Mouse (Mus musculus): ENCODE measurements around the gene Vav1.
"Not testable (repeated sequence)": the region's sequence is repeated elsewhere in the genome, so short reads cannot be mapped to it uniquely, and the experiment has no call there.

Gene Vav1

DNA sequence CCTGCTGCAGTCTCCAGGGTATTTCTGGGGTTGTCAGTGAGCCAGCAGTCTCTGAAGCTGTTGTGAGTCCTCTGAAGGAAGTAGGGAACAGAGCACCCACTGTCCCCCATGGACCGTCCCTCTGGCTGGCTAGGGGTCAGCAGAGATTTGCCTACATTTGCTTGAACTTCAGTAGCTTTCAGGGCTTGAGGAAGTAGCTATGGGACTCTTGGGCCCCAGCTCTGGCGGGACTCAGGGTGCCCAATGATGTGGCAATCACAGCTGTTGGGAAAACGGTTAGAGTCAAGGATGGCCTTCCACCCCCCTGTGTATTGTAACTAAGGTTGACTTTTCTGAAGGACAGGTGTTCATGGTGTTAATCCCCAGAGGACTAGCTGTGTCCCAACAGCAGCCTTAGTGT is 1.5 kb downstream of the Vav1 start:
- DNase-seq (ENCODE audit: low read depth) = no peak

DNA sequence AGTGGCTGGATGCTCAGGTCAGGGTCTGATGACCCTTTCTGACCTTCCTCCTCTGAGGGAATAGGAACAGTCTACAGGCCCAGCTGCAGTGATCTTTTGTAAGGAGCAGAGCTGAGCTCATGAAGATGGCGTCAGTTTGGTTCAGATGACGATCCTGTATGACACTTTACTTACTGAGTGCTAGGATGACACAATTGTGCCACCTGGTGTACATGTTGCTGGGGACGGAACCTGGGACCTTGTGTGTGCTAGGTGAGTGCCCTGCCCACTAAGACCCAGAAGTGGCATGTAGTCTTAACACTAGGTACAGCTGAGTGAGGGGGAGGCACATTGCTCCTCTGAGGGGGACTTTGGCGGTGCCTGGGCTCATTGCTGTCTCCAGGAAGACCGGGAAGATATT is 5.0 kb downstream of the Vav1 start:
- no peak for DNase-seq (ENCODE audit: low read depth)

DNA sequence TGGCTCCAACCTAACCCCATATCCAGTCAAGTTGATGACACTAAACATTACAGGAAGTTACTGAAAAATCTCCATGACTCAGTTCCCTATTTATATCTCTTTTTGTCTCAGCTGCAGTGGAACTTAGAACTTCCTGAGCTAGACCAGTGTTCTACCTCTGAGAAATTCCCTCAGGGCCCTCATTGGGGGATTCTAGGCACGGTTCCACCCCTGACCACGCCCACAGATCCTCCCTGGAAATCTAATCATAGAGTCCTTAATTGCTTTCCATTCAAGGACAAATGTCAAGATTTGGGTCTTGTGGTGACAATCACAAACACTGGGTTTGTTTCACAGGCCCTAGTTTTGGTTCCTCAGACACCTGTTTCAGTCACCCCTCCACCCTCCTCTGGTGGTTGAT is 6.2 kb downstream of the Vav1 start:
- no peak for DNase-seq (ENCODE audit: low read depth)

DNA sequence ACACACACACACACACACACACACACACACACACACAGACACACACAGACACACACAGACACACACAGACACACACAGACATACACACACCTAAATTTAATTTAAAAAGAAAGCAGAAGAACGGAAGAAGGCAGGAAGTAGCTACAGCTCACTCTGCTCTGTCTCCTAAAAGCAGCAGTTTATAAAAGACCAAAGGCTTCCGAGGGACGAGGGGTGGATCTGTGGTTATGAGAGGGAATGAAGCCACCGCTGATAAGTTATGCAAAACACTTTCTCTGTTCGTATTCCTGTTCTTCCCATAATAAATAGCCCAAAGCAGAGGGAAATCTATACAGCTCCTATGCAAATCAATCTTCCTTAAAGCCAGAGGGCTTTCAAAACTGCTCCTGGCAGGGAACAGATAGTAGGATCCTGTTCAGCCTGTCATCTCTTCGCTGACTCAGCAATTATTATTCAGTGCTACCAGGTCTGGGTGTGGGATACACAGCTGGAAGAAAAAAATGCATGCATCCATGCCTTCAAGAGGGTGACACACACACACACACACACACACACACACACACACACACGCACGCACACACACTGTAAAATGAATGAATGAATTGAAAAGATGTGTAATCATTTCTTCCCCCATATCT is 7.9 kb downstream of the Vav1 start:
- no peak for DNase-seq (ENCODE audit: low read depth)

DNA sequence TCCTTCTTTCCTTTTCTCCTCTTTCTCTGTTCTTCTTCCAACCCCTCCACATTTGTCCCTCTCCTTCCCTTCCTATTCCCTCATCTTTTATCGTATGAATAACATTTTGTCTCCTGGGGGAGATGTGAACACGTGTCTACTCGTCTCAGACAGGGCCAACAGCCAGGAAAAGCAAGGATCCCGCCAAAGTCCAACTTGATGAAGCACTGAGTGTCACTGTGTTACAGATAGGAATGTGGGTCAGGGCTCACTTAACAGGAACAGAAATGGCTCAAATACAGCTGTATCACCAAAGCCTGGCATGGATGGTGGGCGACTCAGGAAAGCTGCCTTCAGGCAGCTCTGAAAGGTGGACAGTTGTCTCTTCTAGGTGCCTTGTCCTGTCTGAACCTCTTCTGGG is 10.4 kb downstream of the Vav1 start:
- no peak for DNase-seq (ENCODE audit: low read depth)

DNA sequence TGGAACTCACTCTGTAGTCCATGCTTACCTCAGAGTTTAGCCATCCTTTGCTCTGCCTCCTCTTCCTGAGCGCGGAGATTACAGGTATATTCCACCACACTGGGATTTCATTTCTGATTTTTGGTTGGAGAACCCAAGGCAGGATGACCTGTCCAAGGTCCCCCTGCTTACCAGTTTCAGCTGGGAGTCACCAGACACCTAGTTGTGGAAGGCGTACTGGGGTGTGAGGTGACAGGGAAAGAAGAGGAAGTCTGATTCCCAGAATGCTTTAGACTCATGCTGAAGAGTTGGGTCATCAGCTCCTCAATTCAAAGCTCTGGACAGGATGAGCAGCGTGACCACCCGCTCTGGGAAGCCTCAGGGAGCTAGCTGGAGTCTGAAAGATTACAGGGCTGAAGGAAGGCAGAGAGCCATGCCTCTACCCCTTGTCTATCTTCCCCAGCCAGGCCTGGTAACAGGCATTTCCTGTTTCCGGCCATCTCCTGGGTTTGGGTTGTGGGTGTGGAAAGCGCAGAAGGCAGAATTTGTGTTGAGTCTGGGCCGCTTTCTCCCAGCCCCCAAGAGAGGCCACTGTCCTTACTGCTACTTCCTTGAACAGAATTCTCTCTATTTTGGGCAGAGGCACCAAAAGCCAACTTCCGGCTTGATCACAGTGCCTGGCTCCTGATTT is 11.2 kb downstream of the Vav1 start:
- no peak for DNase-seq (ENCODE audit: low read depth)

DNA sequence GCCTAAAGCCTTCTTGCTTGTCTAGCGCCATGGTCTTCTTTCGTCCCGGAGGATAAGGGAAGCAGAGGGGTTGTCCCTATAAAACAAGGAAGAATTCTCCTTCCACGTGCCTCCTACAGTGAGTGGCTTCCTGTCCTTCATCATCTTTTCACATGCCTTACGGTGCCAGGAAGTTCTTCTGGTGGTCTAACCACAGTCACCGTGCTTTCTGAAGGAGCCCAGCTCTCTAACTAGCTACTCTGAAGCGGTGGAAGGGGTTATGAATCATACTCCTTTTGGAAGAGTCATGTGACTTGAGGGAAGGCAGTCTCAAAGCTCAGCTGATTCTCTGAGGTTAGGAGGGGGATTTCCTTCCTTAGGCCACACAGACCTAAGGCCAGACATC is 11.8 kb downstream of the Vav1 start:
- no peak for DNase-seq (ENCODE audit: low read depth)

DNA sequence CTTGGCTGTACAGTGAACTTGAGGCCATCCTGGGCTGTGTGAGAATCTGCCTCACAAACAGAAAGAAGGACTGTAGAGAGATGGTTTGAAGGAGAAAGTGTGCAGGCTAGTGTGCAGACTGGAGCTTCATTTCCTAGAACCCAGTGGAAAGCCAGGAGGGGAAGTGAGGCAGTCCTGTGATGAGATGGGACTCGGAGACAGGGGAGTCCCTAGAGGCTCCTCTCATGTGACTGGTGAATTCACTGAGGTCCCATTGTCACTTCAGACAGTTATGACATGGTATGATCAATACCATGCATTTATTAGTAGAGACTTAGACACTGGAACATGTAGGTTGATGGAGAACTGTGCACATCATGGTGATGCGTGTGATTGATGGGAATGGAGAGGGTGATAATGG is 13.4 kb downstream of the Vav1 start:
- DNase-seq (ENCODE audit: low read depth) = no peak

DNA sequence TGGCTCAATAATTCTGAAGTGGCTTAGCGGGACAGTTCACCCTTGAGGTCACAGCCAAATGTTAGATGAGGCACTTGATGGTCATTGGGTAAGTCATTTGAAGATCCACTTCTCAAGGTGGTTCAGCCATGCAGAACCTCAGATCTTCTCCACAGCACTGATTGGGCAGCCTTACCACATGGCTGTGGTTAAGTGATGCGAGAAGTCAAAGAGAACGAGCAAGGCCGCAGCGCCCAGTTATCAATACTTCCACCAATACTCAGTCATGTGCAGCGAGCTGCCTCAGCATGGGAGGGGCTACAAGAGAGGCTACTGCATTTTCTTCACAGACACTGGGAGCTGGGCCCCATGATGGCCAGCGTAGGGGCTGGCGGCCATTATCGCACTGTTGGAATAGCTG is 14.1 kb downstream of the Vav1 start:
- DNase-seq (ENCODE audit: low read depth) = no peak

DNA sequence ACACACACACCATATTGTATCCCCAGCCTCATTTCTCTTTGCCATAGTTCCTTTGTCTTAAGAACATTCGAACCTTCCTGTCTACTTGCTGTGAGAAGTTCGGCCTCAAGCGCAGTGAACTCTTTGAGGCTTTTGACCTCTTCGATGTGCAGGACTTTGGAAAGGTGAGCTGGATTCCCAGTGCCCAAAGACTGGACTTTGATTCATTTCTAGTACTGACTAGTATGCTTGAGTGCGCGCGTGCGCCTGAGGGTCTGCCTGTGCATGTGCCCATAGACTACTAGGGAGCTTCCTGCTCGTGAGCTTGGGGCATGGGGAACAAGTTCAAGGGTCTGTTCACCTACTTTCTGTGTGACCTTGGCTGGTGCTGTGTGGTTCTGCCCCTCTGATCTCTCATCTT is 17.0 kb downstream of the Vav1 start:
- no peak for DNase-seq (ENCODE audit: low read depth)

DNA sequence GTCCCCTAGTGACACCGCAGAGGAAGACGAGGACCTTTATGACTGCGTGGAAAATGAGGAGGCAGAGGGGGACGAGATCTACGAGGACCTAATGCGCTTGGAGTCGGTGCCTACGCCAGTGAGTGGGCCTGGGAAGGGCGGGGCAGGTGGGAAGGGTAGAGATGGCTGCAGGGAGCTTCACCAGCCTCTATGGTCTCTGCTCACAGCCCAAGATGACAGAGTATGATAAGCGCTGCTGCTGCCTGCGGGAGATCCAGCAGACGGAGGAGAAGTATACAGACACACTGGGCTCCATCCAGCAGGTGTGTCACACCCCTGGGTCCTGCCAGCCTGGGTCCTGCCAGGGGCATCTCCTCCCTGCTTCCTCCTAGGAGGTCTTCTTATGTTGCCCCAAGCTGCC is 18.1 kb downstream of the Vav1 start:
- DNase-seq (ENCODE audit: low read depth) = no peak

DNA sequence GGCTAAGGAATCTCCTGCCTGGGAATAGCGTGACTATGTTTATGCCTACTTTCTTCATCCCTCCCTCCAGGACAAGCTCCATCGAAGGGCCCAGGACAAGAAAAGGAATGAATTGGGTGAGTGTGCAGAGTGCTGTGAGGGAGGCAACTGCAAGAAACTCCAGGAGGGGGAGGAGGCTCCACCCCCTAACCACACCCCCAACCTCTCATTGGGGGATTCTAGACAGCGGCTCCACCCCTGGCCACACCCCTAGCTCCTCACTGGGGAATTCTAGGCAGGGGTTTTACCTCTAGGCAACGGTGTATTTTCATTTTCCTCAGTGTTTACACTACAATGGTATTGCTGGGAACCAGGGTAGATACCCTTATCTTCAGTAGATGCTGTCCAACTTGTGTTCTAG is 26.7 kb downstream of the Vav1 start:
- peak; percentile 14 for DNase-seq (ENCODE audit: low read depth)

DNA sequence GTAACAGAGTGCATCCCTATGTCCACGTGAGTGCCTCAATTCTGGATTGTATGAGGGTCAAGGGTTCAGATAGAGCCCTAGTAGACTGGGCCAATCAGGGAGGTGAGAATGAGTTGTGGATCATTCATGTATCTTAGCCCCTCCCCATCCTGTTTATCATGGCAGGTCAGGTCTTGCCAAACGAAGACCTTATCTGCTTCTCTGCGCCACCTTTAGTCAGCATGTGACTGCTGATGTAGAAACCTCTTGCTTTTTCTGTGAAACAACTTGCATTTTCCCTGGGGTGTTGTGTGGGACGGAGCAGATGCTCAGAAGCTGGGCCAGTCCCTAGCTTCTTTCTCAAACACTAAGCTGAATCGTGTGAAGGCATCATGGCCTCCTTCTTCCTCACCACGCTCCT is 28.2 kb downstream of the Vav1 start:
- DNase-seq (ENCODE audit: low read depth) = no peak

DNA sequence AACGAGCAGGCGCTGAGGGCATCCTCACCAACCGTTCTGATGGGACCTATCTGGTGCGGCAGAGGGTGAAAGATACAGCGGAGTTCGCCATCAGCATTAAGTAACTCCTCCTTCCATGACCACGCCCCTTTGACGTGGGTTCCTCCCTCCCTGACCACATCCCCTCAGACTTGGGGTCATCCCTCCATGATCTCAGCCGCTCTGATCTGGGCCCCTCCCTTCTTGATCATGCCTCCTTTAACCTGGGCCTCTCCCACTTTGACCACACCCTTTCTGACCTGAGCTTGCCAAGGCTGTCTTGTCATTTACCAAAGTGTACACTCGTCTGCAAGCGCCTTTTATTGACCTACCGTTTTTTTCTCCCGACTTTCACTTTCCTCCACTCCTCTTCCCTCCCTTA is 32.9 kb downstream of the Vav1 start:
- no peak for DNase-seq (ENCODE audit: low read depth)

DNA sequence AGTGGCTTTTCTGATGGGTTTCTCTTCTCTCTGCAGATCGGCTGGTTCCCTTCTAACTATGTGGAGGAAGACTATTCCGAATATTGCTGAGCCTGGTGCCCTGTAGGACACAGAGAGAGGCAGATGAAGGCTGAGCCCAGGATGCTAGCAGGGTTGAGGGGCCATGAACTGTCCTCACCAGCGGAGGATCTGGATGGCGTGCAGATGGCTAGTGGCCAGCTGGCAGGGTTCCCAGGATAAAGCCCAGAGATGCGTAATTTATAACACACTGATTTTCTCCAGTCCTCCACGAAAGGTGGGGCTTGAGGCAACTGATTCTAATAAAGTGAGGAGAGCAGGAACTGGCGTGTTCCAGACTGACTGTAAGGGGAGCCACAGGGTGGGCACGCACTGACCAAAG is 48.7 kb downstream of the Vav1 start:
- peak; percentile 22 for DNase-seq (ENCODE audit: low read depth)

DNA sequence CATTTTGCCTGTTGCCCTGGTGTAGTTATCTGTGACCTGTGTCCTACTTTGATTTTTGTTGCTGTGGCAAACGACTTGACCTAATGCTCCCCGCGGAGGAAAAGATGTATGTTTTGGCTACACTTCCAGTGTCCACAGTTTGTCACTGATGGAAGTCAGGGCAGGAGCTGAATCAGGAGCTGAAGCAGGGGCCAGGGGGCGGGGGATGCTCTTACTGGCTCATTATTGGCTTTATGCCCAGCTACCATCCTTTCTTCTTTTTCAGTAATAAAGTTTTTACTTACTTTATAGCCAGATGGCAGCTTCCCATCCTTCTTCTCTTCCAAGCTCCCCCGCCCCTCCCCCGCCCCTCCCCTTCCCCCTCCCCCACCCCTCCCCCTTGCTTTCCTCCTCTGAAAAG is 50.0 kb downstream of the Vav1 start:
- DNase-seq (ENCODE audit: low read depth) = no peak

DNA sequence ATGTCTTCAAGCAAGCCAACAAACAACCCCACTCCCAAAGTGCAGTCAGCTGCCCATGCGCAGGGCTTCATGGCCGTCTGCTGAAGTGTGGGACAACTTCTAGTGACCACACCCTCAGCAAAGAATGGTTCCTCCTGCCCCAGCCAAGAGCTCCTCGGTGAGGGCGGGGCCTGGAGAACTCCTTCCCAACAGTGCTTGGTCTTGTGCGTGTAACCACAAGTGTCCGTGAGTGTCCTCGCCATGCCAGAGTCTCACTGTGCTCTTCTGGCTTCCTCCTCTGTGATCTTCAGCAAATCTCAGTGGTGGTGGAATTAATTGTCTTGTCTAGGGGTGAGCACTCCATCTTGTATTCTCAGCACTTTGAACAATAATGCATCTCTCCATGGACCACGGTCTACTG is 52.1 kb downstream of the Vav1 start:
- DNase-seq (ENCODE audit: low read depth) = no peak

DNA sequence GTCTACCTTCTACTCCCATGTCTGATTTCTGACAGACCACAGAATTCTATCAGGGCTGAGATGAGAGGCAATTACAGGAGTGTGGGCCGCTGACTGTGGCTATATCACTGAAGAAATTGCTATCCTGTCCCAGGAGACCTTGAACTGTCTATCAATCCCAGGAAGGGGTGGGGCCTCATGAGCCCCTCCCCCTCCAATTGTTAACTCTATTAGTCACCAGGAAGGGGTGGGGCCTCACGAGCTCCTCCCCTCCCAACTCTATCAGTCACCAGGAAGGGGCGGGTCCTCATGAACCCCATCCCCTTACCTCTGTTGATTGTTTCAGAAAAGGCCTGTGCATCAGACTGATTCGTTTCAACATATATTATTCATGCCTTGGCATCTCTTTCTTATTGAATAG is 53.3 kb downstream of the Vav1 start:
- peak; percentile 34 for DNase-seq (ENCODE audit: low read depth)

DNA sequence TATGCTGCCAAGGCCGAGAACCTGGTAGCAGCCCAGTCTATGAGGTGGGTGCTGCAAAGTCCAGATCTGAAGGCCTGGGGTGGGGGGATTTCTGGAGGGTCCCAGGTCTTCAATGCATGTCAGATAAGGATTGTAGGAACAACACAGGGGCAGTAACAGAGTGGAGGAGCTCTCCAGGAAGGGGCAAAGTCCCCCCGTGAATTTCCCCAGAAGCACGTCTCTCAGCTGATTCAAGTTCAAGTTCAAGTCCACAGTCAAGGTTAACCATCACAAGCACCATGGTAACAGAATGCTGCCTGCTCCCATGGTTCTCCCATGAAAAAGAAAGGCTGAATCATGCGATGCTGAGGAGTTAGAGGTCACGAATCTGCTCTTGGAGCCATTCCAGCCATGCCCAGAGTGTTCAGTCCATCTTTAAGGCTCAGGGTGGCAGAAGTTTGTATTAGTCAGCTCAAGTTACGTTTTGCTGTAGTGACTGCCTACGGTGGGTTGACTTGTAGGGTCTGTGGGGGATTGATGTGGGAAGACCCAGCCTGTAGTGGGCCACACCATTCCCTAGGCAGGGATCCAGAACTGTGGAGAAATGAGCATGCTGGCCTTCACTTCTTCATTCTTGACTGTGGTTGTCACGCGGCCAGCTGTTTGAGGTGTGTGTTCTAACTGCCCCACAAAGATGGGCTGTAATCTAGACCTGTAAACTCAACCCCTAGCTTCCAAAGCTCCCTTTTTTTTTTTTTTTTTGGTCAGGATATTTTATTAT is 55.3 kb downstream of the Vav1 start:
- peak; percentile 57 for DNase-seq (ENCODE audit: low read depth)

DNA sequence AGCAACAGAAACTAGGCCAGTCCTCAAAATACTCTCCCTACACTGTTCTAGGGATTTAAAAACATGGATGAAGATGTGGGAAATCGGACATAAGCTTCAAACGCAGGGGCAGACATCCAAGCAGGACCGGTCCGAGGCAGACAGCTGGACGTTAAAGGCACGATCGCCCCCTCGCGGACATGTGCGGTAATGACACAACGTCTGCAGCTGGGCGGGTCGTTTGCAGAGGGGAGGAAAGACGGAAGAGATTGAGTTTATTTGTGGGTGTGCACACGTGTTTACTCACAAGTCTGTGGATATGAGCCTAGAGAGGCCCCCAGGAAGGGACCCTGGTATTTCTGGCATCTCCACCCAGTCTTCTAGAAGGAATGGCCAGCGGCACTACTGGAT is 55.9 kb downstream of the Vav1 start:
- peak; percentile 91 for DNase-seq (ENCODE audit: low read depth)

DNA sequence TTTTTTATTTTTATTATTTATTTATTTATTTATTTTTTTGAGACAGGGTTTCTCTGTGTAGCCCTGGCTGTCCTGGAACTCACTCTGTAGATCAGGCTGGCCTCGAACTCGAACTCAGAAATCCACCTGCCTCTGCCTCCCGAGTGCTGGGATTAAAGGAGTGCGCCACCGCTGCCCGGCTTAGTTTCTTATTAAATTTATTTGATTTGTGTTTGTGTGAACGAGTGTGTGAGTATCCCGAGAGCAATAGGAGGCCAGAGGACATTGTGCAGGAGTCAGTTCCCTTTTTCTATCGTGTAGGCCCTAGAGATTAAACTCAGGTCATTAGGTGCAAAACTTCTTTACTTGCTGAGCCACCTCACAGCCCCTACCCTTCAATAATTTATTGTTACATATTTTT is 56.3 kb downstream of the Vav1 start:
- not testable (repeated sequence) for DNase-seq (ENCODE audit: low read depth)

DNA sequence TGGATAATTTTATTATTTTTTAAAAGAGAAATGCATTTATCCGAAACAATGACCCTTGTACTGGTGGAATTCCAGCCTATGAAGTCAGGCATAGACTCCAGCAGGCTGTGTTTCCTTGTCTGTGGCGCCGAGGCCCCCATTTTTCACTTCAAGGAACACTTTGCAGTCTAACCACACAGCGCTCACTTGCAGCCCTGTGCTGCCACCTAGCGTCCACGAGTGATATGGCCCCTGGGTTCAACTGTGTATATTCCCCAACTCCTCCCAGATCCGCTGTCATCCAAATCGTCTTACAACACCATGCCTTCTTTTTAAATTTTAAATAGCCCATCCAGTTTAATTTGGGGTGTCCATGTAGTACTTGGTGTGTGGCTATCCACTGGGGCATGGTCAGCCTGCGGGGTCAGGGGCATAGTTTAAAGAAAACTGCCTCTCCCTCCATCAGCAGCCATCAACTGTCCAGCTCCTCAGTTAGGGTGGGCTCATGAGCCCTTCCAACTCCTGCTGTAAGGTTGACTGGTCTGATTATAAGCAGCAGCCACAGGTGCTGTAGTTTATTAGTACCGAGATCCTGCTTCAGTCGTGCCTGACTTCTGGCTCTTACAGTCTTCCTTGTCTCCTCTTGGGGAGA is 56.9 kb downstream of the Vav1 start:
- peak; percentile 97 for DNase-seq (ENCODE audit: low read depth)

DNA sequence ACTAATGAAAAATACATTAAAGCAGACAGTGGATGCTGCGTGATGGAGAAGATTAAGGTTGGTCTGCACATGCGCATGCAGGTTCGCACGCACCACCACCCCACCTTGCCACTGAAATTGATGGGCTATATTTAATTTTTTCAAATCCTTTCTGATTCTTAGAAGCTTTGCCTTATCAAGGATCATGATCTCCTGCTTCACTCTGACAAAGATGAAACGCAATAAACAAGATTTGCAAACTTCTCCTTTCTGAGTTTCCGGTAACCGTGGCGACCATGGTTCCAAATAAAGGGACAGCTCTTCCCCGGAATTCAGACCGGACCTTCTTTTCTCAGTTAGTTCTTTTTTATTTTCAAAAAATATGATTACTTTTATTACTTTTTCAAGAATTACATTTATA is 59.1 kb downstream of the Vav1 start:
- DNase-seq (ENCODE audit: low read depth) = no peak

Data from NIH3T3 (cell line).